Mouse (Mus musculus) spleen, postnatal 14 days (tissue): ENCODE results near the gene Adgrg3.
A peak's percentile ranks its signal among the peaks of the same experiment; 100 is the strongest.

ENCODE experiments used
- DNase-seq, 2 experiments: peaks; one replicate each; pipeline ENCODE4 v3.0.0; 2021 to 2022; ENCODE audit warnings: low spot score in 2 of 2

The Adgrg3 gene

GRCm38 (mm10) chr8:95017451-95017850 lies at the start of gene Adgrg3:
TSS of gene Adgrg3 (plus strand) at chr8:95017692.
- DNase-seq: no peak

GRCm38 (mm10) chr8:94973270-94973669 lies 44.2 kb upstream of the Adgrg3 start:
- DNase-seq: no peak

- no peak for DNase-seq
Measured at GRCm38 (mm10) chr8:94973786-94974185, 43.7 kb upstream of the Adgrg3 start.

DNA sequence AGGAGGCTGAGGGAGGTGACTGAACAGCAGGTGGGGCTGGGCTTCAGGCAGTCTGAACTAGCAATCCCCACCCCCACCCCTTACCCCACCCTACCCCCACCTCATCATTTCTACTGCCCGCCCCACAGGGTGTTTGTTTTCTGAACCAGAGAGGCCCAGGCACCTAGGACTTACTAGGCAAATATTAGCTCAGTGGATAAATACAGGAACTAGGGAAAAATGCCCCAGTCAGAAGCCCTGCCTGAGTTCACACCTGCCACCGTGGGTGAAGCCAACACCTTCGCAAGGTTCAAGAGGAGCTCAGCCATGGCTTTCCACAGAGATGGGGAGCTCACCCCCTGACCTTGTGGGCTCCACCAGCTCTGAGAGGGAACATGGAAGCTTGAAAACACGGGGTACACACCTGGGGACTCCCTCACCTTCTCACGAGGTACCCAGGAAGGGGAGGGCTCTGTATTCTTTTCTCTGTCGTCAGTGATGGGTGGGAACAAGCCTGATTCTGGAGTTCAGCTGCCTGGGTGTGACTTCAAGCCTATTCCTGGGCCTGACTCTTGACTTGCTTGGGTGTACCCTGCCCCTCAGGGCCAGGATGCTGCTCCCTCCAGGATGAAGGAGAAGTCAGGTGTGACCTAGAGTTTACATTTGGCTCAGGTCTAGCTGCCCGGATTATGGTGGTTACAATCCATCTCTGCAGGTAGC lies 42.9 kb upstream of the Adgrg3 start, which contains the start of gene Adgrg1:
Adgrg1 (plus strand) TSS at position 285 of the 699 bp plus-strand sequence.
- DNase-seq: no peak

DNA sequence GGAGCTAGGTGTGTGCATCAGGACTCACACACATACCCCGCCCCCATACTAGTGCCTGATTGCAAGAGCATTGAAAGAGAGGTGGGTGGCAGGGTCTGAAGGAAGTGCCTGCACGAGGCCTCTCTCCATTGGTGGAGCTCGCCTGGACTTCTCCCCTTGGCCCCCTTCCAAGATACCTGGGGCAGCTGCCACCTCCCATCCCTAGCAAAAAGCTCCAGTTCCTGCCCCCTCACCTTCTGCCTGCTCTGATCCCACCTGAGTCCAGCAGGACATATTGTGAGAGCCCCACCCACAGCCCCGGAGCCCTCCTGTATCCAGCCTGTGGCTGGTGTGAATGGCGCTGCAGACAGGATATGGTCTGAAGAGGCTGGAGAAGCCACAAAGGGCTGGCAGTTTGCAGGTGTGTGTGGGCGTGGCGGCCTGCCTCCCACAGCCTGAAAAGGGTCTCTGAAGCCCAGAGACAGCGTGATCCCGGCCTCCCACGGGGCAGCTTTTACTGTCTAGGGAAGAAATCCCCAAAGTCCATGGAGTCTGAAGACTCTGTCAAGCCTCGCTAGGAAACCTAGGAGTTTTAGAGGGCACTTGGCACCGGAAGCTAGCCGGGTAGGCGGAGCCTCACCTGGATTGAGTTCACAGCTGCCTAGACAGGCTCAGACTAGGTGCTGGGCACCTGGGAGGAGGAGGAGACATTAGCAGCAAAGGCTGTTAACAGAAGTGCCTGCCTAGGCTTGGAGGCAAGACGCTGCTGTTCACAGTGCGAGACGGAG lies 40.7 kb upstream of the Adgrg3 start:
- no peak for DNase-seq

GRCm38 (mm10) chr8:94978131-94978530 lies 39.4 kb upstream of the Adgrg3 start:
- DNase-seq: no peak

DNA sequence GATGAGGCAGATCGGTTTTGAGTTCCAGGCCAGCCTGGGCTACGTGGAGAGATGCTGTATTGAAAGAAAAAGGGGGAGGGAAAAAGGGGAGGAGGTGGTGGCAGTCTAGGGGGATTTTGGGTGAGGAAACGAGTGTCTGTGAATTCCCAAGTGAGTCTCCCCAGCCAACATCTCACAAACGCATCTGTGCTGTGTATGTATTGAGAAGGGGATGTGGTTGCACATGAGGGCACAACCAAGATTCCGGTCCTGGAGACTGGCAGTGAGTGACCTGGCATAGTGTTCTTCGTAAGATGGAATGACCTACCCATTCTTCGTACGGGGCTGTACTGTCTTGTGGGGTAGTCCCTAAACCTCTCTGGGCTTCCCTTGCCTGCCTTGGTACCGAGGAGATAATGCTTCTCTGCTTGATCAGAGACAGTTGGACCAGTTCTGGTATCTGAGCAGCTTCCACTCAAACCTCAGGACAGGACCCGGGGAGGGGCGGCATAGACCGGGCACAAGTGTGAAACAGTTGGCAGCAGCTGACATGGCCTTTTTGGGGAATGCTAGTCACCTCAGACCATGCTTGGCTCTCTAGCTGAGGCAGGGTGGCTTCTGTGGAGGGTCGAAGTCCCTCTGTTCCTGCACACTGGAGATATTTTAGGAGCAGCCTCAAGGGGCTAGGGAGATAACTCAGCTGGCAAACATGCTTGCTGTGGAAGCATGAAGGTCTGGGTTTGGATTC lies 38.7 kb upstream of the Adgrg3 start:
- DNase-seq: no peak

DNA sequence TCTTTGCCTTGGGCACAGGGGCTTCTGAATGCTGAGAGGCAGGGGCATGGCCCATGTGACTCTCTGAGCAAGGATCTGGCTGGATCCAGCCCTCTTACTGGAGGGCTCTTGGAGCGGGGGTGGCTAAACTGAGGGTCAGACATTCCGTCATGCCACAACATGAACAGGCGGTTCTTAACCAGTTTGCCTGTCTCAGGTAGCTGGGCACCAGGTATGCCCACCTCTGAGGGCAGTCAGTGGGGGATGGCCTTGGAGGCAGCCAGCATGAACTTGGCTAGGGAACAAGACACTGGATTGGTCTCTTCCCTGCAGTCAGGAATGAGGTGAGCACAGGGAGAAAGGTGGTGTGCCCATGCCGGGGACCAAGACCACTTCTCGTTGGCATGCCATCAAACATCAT lies 37.3 kb upstream of the Adgrg3 start:
- no peak for DNase-seq

- no peak for DNase-seq
Measured at GRCm38 (mm10) chr8:94980976-94981375, 36.5 kb upstream of the Adgrg3 start.

DNA sequence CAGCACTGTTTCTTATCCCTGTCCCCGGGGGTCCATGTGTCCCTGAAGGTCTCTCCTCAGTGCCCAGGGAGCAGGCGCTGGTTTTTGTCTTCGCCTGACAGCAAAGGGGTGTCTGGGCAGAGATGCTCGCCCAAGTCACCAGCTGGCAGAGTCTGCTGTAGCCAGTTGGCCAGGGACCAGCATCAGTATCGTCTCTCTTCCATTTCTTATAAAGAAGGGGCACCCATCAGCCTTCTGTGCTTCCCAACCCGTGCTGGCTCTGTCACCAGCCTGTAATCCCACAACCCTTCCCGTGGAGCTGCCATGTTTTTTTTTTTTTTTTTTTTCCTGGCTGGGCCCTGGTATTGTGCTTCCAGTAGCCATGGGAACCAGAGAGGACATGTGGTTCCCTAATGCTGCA lies 35.6 kb upstream of the Adgrg3 start:
- DNase-seq: no peak

- no peak for DNase-seq
Measured at GRCm38 (mm10) chr8:94983146-94983545, 34.3 kb upstream of the Adgrg3 start.

DNA sequence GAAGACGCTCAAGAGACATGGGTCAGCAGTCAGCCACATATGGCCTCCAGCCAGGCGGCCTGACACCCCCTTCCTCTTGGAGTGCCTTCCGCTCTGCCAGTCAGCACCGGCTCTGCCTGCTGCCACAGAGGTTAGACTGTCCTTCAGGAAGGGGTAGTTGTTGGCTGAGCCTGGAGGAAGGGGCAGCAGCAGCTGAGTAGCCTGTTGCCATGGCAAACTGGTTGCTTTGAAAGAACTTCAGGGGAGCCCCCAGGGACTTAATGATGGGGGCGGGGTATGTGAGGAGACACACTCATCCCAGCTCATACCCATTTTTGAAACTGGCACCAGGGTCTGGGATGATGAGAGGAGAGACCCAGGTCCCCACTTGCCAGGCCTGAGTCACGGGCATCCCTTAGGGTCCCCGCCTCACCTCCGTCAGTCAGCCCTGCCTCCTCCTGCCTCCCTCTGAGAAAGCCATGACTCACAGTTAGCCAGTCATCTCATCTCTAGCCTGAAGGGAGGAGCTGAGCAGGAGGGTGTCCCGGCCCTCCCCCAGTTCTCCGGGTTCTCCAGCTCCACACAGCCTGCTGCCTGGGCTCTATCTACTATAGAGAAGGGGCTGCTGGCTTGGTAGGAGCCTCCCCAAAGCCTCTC lies 33.5 kb upstream of the Adgrg3 start:
- DNase-seq: no peak

GRCm38 (mm10) chr8:94985023-94985422 lies 32.5 kb upstream of the Adgrg3 start:
- peak; percentile 50 to 55 for DNase-seq

GRCm38 (mm10) chr8:94986676-94987075 lies 30.8 kb upstream of the Adgrg3 start:
- peak; percentile 39 to 43 for DNase-seq

GRCm38 (mm10) chr8:94987553-94987952 lies 29.9 kb upstream of the Adgrg3 start:
- no peak for DNase-seq

- no peak for DNase-seq
Measured at GRCm38 (mm10) chr8:94988619-94989018, 28.9 kb upstream of the Adgrg3 start.

DNA sequence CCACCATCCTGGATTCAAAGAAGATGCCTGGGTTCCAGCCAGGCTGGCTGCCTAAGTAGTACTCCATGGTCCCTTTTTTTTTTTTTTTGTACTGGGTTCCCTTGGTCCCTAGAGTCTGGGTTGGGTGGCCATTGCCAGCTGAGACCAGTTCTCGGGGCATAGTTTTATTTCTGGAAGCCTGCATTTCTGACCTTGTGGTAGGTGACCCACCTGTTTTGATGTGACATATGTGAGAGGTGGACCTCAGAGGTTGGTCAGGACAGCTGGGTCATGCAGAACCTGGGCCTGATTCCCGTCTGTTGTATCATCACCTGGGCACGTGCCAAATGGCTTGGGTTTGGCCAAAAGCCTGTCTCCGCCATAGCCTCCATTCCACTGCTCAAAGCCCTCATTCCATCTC lies 27.8 kb upstream of the Adgrg3 start:
- DNase-seq: no peak

DNA sequence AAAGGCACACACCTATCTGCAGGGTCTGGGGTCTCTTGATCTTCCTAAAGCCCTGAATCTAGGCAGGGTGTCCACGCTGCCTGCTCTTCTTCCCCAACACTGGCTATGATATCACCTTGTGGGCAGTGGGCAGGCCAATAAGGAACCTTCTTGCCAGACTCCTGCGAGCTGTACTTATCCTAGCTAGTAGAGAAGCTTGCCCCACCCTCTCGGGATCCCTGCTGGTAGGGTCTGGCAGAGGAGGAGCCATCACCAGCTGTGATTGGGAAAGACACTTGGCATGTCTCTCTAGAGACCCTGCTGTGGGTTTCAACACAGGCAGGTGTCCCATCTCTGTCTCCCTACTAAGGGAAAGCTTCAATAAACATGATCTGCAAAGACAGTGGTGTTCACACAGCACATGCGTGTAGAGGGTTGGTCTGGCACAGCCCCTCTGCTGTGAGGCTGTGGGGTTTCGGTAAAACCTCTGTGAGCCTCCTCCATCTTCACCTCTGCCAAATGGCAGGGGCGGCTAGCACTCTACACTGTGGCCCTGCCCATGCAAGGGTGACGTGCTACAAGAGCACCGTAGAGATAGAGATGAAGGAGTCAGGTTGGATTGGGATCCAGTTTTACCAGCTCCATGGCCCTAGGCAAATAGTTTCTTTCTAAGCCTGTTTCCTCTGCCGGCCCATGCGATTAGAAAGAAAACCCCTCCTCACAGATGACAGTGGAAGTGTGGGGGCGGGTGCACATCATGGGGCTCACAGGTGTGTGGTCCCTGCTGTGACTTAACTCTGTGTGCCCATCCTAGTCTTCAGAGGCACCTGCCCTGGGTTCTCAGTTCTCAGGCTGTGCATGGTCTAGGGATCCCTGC lies 26.7 kb upstream of the Adgrg3 start:
- DNase-seq: no peak

- DNase-seq: no peak
Measured at GRCm38 (mm10) chr8:94991454-94991994, 26.0 kb upstream of the Adgrg3 start.

- no peak for DNase-seq
Measured at GRCm38 (mm10) chr8:94992010-94992409, 25.5 kb upstream of the Adgrg3 start.

DNA sequence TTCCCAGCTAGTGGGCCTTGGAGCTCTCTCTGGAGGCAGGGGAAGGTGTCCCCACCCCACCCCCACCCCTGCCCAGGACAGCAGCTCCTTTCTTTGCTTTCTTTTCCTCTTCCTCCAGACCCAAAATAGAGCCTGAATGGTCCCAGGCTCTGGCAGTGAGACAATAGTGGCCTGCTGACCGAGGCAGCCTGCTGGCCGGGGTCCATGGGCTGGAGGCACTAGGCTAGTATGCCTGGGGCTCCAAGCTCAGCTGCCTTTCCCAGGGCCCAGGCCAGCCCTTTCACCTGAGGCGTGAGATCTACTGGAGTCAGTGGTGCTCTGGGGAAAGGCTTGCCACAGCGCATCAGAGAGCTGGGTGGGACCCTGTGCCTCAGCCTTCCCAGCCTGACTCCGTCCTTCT lies 25.0 kb upstream of the Adgrg3 start:
- DNase-seq: no peak
